Mouse (Mus musculus) adrenal gland, postnatal 0 days (tissue): ENCODE data around the gene Usp22. TPM values are rescaled to one million over a fixed set of nuclear protein-coding genes. Genes with fewer than 3 reads are reported as not detected.

ENCODE experiments used
- polyA plus RNA-seq: library from polyadenylated mRNA; unstranded; fragments of >200 nt; fragmentation: Nextera tagmentation; extraction: Ambion mirVana; gene quantifications from 2 replicates; pipeline ENCODE4 v1.2.1, GENCODE M21; 2015

The Usp22 gene
- 62.4 and 68.1 TPM in 2 replicates for polyA plus RNA-seq

DNA sequence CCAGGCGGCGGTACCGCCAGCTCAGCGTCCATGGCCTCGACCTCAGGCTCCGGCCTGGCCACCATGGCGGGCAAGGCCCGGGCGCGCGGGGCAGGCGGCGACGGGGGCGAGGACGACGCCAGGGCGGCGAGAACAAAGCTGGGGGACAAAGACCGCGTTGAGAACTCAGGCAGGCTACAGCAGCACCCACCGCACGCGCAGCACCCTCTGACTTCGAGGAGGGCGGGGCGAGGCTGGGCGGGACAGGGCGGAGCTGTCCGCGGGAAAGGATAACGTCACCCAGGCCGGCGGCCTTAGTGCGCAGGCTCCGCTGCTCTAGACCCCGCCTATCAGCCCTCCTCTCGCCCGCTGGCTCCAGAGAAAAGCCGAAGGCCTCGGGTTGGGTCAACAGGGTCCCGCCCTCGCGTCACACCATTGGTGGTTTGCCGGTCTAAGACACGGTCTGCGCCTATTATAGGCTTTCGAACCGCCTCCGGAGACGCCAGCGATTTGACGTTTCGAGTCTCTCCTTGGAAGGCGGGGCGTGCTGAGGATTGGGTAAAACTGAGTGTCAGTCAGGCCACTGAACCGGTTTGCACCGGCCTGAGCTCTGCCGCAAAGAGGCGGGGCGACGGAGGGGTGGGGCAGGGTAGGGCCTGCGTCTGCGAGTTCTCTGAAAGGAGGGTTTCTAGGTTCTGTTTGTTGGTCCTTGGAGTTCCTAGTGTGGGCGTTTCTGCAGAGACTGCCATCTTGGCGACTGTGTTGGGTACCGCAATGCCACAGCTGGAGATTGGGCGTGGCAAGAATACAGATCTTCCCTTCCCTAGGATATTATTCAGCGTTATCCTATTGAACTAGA, at the start of gene Usp22:
Usp22 (minus strand) TSS at position 235 of the 838 bp plus-strand sequence.

DNA sequence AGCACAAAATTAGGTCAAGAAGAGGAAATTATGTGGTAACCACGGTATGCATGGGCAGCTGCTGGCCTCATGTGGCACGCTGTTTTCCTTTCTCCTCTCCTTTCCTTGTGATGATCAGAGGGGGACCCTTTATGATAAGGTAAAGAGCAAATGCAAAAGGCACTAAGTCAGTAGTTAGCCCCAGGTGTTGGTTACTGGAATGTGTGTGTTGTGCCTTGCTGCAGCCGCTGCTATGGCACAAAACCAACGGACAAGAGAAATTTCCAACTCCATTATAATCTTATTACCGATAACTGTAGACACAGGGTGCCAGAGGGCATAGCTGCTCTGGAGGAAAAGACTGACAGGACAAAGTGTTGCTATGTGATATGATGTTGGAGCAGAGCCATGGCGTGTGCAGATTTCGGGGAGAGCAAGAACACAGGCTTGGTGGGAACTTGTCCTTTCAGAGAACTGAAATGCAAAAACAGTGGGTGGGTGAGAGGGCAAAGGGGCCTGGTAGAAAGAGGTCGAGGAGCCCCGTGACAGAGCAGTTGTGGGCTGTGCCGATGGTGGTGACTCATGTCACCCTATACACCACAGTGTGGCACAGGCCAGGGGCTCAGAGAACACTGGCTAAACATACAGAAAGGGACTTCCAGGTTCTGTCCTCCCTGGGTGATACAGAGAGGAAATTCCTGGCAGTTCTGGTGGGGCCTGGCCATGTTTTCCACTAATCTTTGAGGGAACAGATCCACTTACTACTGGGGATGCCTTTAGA, 32.8 kb upstream of the Usp22 start, which contains the start of gene Aldh3a1:
Aldh3a1 (plus strand) TSS at position 51 of the 760 bp plus-strand sequence.

DNA sequence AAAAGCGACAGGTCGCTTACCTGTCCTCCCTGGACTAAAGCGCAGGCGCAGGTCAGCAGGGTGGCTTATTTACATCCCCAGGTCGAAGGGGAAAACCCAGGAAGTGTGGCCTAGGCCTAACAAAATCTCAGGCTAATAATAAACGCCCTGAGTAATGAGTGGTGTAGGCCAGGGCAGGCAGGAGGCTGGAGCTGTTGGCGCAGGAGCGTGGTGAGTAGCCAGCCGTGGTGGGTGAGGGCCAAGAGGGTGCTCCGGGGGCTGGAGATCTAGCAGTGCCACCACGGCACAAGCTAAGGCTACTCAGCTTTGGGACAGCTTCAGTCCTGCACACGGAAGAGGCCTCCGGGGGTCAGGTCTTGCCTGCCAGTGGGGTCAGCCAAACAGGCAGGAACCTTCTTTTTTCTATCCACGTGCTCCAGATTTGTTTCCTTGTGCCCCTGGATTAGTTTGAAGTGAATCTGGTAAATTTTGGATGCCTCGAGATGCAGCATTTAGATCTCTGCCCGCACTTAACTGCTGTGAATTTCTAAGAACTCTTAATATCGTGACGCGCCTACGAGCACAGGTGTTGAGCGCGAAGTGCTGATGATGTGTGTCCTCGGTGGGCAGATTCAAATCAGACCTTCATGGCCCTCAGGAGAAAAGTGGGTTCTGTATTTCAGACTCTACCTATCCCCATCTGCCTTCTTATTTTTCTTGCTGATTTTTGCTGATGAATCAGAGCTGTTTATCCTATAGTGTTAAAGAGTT, 48.1 kb downstream of the Usp22 start, which contains the start of gene Tnfrsf13b:
Tnfrsf13b (plus strand) TSS at position 150 of the 750 bp plus-strand sequence.

Other genes starting within 250 kb of the Usp22 start
- 47.7 and 99.6 TPM in 2 replicates for gene Map2k3, start 243.0 kb downstream of the Usp22 start, polyA plus RNA-seq
- 1.4 and 2.2 TPM in 2 replicates for gene Kcnj12, start 152.5 kb downstream of the Usp22 start, polyA plus RNA-seq
- 1.8 and 2.5 TPM in 2 replicates for gene Tnfrsf13b, start 48.3 kb downstream of the Usp22 start, polyA plus RNA-seq
- gene Aldh3a1, start 32.5 kb upstream of the Usp22 start, polyA plus RNA-seq = 0.25 TPM in 2 replicates
- gene Aldh3a2, start 92.4 kb upstream of the Usp22 start, polyA plus RNA-seq = 36.4 and 39.2 TPM in 2 replicates
- gene Slc47a2, start 167.8 kb upstream of the Usp22 start, polyA plus RNA-seq = 0.06 and 0.22 TPM in 2 replicates
- gene Slc47a1, start 203.3 kb upstream of the Usp22 start, polyA plus RNA-seq = 1.5 and 1.6 TPM in 2 replicates